Mouse (Mus musculus) left cerebral cortex, adult 8-10 months (tissue): ENCODE measurements around the gene Mark2. TPM values are rescaled to one million over a fixed set of nuclear protein-coding genes. Genes with fewer than 3 reads are reported as not detected.

ENCODE experiments used
- total RNA-seq, 4 experiments: library from RNA; stranded (reverse); gene quantifications; 2 replicates each; pipeline ENCODE4 v1.2.4; 2022

Mark2 gene
- total RNA-seq, 4 experiments from 2014 or later: 126 to 144 (median 137) TPM

Other genes with a start within 250 kb of the Mark2 start
- 10 to 100 TPM; 35.6 to 42.2 (median 39.1) TPM for gene Flrt1, start 236.1 kb downstream of the Mark2 start, total RNA-seq
- gene Otub1, start 135.5 kb downstream of the Mark2 start, total RNA-seq: 100 to 1,000 TPM; 267 to 296 (median 278) TPM
- 1,000 to 10,000 TPM; 1,021 to 1,102 (median 1,060) TPM for gene Cox8a, start 124.2 kb downstream of the Mark2 start, total RNA-seq
- gene Naa40, start 100.7 kb downstream of the Mark2 start, total RNA-seq: 10 to 100 TPM; 30.6 to 39.2 (median 32.3) TPM
- 10 to 100 TPM; 15.5 to 17.6 (median 15.6) TPM for gene Rcor2, start 74.5 kb downstream of the Mark2 start, total RNA-seq
- gene Spindoc, start 41.1 kb upstream of the Mark2 start, total RNA-seq: 10 to 100 TPM; 21.8 to 27.1 (median 25.3) TPM
- gene 2700081O15Rik, start 75.8 kb upstream of the Mark2 start, total RNA-seq: 10 to 100 TPM; 28.0 to 28.8 (median 28.5) TPM
- 100 to 1,000 TPM; 773 to 859 (median 828) TPM for gene Rtn3, start 141.4 kb upstream of the Mark2 start, total RNA-seq
- 10 to 100 TPM; 24.0 to 29.8 (median 27.7) TPM for gene Atl3, start 152.2 kb upstream of the Mark2 start, total RNA-seq
- 10 to 100 TPM; 40.3 to 47.9 (median 41.9) TPM for gene Pla2g16, start 215.6 kb upstream of the Mark2 start, total RNA-seq